Mouse (Mus musculus): Measurements from ENCODE around the gene Nudt22. TPM values are rescaled to one million over a fixed set of nuclear protein-coding genes. Genes with fewer than 3 reads are reported as not detected.
A peak's percentile ranks its signal among the peaks of the same experiment; 100 is the strongest.

The Nudt22 gene
- total RNA-seq (2017), result 8.5 and 9.9 TPM in 2 replicates

DNA sequence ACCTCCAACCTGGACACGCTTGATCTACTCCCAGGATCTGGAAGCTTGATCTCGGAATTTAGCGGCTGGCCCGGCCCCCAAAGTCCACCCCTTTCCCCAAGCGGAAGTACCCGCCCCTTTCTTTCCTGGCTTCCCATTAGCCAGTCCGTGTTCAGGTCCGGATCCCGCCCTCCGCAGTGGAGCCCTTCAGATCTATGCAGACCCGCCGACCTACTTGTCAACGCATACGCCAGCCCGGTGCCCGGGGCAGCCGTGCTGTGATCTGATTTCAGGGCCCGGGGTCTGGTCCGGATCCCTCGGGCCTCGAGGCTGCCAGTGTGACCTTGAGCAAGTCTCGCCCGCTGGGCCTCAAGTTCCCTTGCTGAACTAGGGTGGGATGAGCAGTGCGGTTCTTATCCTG lies at the start of gene Nudt22, which contains the start of gene Trpt1:
TSS of gene Nudt22 (minus strand) at position 112 of the 400 bp plus-strand sequence.
TSS of gene Trpt1 (plus strand) at position 126 of the 400 bp plus-strand sequence.
- peak; percentile 47 to 56; a peak in 3 of 4 replicates for ATAC-seq (replicated peaks in 1 of 2; ENCODE audit: insufficient read depth in 1 of 2, low FRiP score in 2 of 2, low TSS enrichment in 1 of 2, low read depth in 1 of 2, poor library complexity in 2 of 2, severe bottlenecking in 2 of 2)

DNA sequence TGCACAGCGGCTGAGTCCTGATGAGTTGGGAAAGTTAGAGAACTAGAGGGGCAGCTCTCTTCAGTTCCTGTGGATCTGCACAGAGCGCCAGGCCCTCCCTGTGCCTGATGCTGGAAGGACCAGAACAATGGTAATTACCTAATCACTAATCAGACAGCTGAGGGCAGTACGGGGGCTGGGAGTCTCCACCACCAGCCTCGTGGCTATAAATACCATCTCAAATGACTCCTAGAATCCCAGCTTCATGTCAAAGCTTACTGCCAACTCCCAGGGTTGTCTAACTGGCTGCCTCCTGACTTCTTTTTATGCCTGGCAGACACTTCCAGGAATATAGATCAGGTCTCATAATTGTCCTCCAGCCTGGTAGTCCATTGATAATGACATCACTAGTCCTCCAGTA lies 48.8 kb upstream of the Nudt22 start:
- ATAC-seq (replicated peaks in 1 of 2; ENCODE audit: insufficient read depth in 1 of 2, low FRiP score in 2 of 2, low TSS enrichment in 1 of 2, low read depth in 1 of 2, poor library complexity in 2 of 2, severe bottlenecking in 2 of 2), result no peak

DNA sequence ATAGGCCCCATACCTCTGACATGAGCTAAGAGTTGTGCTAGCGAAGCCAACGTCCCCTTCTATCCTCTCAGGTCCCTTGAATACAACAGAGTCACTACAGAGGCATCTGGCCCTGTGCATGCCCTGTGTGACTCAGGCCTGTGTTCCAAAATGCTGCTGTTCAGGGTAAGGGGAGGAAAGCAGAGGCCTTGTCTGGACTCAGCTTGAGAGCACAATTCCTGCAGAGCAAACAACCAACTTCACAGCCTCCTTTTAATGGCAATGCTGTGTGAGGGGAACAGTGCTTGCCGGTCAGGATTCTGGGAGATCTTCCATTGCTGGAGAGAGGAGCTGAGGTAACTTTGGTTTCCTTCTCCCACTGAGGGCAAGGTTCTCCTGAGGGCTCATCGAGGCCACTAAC lies 48.4 kb upstream of the Nudt22 start:
- ATAC-seq (replicated peaks in 1 of 2; ENCODE audit: insufficient read depth in 1 of 2, low FRiP score in 2 of 2, low TSS enrichment in 1 of 2, low read depth in 1 of 2, poor library complexity in 2 of 2, severe bottlenecking in 2 of 2), result no peak

DNA sequence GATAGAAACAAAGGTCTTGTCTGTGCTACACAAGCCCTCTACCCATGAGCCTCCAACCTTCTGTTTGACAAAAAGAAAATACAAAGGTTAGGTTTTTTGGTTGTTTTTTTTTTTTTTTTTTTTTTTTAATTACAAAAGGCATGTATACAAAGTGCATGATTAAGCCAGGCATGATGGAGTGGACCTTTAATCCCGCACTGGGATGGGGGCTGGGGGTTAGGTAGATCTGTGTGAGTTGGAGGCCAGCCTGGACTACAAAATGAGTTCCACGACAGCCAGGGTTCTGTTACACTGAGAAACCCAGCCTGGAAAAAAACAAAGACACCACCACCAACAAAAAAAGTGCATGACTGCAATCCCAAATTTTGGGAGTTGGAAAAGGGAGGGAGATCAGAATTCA lies 45.3 kb upstream of the Nudt22 start:
- ATAC-seq (replicated peaks in 1 of 2; ENCODE audit: insufficient read depth in 1 of 2, low FRiP score in 2 of 2, low TSS enrichment in 1 of 2, low read depth in 1 of 2, poor library complexity in 2 of 2, severe bottlenecking in 2 of 2), result no peak

DNA sequence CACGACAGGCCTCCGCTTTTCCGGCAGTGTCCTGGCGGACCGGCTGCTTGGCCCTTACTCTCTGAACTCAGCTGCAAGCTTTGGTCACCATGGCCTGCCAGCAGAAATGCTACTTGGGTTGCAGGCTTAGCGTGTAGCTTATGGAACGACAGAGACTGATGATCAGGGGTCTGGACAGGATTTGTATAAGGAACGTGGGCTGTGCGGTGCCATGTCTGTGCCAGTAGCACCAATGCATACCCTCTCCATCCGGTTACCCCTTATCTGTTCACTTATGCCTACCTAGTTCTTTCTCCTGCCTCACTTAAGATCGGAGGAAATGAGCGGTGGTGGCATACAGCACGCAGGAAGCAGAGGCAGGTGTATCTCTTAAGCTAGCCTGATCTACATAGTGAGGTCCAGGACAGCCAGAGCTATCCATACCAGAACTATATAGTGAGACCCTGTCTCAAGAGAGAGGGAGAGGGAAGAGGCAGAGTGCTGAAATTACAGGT lies 44.8 kb upstream of the Nudt22 start:
- ATAC-seq (replicated peaks in 1 of 2; ENCODE audit: insufficient read depth in 1 of 2, low FRiP score in 2 of 2, low TSS enrichment in 1 of 2, low read depth in 1 of 2, poor library complexity in 2 of 2, severe bottlenecking in 2 of 2), result peak in 1 of 2 experiments; percentile 1; a peak in 1 of 4 replicates

DNA sequence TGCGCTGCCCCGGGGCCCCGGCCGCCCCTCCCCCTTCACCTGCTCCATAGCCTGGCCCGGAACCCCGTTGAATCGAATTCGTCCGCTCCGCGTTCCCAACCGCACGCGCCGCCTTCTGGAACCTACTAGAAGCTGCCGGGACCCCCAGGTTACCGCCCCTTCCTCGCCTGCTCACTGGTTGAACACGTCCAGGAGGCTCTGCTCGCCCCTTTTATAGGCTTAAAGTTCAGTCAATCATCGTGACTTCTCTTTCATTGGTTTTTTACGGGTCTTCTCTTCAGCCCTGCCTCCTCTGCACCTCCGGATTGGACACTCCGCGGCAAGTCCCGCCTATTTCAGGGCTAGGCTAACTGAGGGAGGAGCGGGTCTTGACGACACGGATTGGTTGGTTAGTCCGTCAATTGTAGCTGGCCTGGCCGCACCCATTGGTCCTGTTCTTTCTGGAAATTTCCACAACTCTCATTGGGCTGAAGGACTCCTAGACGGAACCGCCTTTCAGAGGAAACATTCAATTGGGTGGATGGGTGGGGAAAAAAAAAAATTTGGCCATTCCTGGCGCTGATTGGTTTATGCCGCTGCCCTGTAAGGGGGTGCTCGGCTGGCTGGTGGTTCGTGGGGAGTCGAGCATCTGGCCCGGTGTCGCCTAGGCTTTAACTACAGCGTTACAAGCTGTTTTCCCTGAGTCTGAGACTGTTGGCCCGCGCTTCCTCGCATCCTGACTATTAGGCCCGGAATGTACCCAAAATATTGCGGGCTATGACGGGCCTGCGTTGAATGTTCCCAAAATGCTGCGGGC lies 44.1 kb upstream of the Nudt22 start, which contains the start of gene Stip1:
TSS of gene Stip1 (minus strand) at position 127 of the 796 bp plus-strand sequence.
- peak; percentile 98 for ATAC-seq (replicated peaks in 1 of 2; ENCODE audit: insufficient read depth in 1 of 2, low FRiP score in 2 of 2, low TSS enrichment in 1 of 2, low read depth in 1 of 2, poor library complexity in 2 of 2, severe bottlenecking in 2 of 2)

DNA sequence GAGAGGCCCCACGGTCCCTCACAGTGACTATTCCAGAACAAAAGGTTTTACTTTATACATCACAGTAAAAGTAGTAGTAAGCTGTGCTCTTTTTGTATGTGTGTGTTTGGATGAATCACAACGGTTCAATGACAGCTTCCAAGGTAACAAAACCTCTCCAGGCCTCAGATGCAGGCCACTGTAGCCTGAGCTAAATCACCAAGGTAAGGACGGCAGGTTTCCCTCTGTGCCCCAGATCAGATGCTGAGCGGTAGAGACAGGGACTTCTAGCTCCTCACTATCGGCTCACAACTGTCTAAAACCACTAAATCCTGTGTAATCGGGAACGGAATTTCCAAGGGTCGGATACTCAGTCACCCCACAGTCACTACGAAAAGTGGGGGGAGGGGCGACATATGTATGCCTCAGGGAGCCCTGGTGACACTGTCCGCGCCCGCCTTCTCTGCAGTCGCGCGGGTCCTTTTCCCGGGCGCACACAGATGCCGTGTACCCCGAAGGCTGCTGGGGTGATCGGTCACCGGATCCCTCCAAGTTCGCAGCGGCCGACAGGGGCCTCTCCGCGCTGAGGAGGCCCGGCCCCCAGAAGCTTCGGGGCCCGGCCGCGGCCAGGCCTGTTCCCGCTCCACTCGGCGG lies 43.3 kb upstream of the Nudt22 start:
- no peak for ATAC-seq (replicated peaks in 1 of 2; ENCODE audit: insufficient read depth in 1 of 2, low FRiP score in 2 of 2, low TSS enrichment in 1 of 2, low read depth in 1 of 2, poor library complexity in 2 of 2, severe bottlenecking in 2 of 2)

DNA sequence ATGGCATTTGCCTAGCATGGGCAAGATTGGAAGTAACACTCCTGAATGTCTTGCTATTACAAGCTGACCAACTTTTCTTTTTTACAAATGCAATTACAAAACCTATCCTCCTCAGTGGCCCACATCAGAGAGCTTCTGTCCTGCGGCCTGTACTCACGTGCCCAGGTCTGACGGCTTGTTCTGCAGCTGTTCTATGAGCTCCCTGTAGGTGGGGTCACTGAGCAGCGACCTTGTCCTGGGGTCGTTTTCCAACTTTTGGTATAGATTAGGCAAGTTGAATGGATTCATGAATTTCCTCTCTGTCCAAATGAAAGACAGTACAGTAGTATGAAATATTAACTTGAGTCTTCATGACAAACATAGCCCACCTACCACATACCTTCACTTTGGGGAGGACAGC lies 38.1 kb upstream of the Nudt22 start:
- ATAC-seq (replicated peaks in 1 of 2; ENCODE audit: insufficient read depth in 1 of 2, low FRiP score in 2 of 2, low TSS enrichment in 1 of 2, low read depth in 1 of 2, poor library complexity in 2 of 2, severe bottlenecking in 2 of 2), result no peak

DNA sequence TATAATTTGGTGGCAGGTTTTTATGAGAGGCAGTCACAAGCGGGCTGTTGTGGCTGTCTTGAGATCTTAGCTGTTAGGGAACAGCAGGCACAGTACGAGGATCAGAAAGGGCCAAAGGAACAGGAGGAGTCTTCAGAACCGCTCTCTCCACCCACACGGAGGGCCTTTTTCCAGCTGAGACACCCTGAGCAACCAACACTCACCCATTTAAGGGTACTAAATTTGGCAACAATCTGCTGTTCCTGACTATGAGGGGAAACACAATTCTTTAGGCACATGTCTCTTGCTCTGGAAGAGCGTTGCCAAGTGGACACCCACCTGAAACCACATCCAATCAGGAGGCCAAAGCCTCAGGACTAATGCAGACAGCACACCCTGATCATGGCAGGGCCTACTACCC lies 33.6 kb upstream of the Nudt22 start:
- no peak for ATAC-seq (replicated peaks in 1 of 2; ENCODE audit: insufficient read depth in 1 of 2, low FRiP score in 2 of 2, low TSS enrichment in 1 of 2, low read depth in 1 of 2, poor library complexity in 2 of 2, severe bottlenecking in 2 of 2)

DNA sequence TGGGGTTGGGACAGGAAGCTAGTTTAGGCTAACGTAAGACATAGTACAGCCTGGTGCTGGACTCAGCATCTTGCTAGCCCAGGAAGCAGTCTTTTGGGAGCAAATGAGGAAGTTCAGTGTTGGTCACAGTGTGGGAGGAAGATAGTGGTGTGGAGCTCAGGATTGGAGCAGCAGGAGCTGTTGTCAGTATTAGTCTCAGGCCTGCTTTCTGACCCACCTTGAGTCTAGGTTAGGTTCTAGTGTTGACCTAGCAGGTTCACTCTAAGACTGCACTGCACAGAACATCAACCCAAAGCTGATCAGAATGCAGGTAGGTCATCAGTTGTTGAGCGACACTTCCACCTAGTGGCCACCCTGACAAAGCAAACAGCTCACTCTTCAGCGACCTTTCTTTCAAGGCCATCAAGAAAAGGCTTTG lies 24.3 kb upstream of the Nudt22 start:
- peak; percentile 44 to 50 for ATAC-seq (replicated peaks in 1 of 2; ENCODE audit: insufficient read depth in 1 of 2, low FRiP score in 2 of 2, low TSS enrichment in 1 of 2, low read depth in 1 of 2, poor library complexity in 2 of 2, severe bottlenecking in 2 of 2)

DNA sequence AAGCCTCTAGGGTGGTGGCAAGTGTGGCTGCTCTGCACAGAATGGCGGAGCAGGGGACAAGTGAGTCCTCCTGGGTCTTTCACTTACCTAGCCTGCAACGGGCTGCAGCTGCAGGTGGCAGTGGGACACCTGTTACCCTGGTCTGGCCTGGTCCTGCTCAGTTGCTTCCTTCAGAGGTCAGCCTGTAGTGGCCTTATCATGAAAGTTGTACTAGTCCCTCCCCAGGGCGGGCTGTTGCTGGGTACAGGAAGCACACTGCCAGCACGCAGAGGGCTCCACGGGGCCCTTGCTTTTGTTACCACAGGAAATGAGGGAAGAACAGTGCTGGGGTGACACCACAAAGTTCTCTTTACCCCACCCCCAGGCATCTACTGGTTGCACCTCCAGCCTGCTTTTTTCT lies 23.3 kb upstream of the Nudt22 start, which contains the start of gene Fermt3:
TSS of gene Fermt3 (minus strand) at position 279 of the 400 bp plus-strand sequence.
- ATAC-seq (replicated peaks in 1 of 2; ENCODE audit: insufficient read depth in 1 of 2, low FRiP score in 2 of 2, low TSS enrichment in 1 of 2, low read depth in 1 of 2, poor library complexity in 2 of 2, severe bottlenecking in 2 of 2), result peak; percentile 80 to 83

DNA sequence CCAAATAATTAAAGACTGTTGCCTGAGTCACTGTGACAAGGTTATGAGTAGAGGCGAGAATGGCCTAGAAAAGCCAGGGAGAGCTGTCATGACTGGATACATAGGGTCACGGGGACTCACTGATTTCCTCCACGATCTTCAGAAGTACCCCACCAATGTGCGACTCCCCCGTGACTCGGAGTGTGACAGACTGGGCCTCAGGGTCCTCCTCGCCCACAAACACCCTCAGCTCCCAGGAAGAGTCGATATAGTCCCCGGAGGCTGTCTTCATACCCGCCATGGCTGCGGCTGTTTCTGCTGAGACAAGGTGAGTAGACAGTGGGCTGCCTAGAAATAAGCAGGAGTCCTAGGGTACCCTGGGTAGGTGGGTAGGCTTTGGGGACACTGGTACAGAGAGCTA lies 22.6 kb upstream of the Nudt22 start:
- ATAC-seq (replicated peaks in 1 of 2; ENCODE audit: insufficient read depth in 1 of 2, low FRiP score in 2 of 2, low TSS enrichment in 1 of 2, low read depth in 1 of 2, poor library complexity in 2 of 2, severe bottlenecking in 2 of 2), result peak in 1 of 2 experiments; percentile 18; a peak in 2 of 4 replicates

DNA sequence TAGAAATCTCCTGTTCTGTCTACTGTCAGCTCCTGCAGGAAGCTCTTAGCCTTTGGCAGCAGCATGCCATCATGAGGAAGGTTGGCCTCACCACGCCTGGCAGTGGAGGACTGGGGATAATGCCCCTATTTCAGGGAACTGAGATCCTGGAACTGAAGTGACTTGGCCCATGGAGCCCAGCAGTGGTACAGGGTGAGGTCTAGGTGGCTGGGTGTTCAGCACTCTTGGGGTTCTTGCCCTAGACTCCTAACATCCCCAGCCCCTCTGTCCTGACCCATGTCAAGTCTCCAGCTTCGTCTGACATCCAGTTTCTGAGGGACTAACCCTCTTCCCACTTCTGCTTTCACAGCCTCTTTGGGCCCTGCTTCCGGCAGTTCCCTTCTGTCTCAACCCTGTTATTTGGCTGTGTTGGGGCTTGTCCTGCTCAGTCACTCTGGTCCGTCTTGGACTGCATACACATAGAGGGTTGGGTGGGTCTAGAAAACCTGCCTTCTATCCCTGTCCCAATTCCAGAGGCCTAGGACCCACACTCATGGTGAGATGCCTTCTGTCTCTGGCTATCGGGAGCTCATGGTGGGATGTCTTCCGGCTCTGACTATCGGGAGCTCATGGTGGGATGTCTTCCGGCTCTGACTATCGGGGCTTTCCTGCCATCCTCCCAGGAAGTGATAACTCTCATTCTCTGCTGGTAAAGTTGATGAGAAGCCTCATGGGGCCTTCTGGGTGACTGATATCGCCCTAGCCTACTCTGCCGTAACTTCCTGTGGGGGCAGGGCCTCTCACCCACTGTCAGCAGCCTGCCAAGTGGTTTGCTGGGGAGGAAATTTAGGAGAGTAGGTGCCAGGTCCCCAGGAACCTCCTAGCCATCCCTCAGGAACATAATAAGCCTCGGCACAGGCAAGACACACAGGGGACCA lies 21.9 kb upstream of the Nudt22 start:
- peak; percentile 44 to 50 for ATAC-seq (replicated peaks in 1 of 2; ENCODE audit: insufficient read depth in 1 of 2, low FRiP score in 2 of 2, low TSS enrichment in 1 of 2, low read depth in 1 of 2, poor library complexity in 2 of 2, severe bottlenecking in 2 of 2)

DNA sequence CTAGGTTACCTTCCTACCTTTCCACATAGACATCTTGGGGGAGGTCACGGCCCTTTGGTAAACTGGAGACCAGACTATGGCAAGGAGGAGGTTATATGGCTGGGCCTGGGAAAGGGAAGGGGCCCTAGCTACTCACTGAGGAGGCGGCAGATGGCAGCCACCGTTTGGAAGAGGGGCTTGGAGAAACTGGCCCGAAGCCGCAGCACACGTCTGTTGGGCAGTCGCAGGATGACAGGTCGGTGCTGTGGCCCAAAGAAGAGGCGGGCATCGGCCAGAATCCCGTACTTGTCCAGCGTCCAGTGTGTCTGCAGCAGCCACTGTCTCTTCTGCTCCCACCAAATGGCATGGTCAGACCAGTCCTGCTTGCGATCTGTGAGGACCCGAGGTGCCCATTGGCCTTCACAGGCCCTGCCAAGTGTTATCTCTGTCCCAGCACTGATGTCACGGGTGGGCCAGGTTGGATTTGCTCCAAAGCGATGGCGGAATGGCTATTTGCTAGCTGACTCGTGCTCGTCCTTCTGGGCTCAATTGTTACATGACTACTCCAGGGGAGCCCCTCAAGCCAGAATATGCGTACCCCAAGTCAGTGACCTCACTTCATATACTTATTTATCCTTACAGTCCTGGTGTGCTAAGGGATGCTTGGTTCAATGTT lies 18.7 kb upstream of the Nudt22 start:
- ATAC-seq (replicated peaks in 1 of 2; ENCODE audit: insufficient read depth in 1 of 2, low FRiP score in 2 of 2, low TSS enrichment in 1 of 2, low read depth in 1 of 2, poor library complexity in 2 of 2, severe bottlenecking in 2 of 2), result no peak

DNA sequence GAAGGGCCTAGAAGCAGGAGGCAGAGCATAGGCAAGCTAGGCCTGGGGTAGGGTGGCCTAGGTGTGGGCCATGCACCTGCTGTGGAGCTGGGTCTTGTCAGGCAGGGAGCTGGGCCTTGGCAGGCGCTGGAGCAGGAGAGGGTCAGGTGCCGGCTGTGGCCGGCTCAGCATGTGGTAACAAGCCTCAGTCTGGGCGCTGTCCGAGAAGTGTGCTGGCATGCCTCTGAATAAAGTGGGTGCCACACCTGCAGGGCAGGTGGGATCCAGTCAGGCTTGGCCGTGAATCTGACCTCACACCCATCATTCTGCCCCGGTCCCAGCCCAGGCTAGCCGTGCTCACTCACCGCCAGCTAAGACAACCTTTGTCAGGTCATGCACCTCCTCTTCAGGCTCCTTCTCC lies 18.1 kb upstream of the Nudt22 start:
- no peak for ATAC-seq (replicated peaks in 1 of 2; ENCODE audit: insufficient read depth in 1 of 2, low FRiP score in 2 of 2, low TSS enrichment in 1 of 2, low read depth in 1 of 2, poor library complexity in 2 of 2, severe bottlenecking in 2 of 2)

DNA sequence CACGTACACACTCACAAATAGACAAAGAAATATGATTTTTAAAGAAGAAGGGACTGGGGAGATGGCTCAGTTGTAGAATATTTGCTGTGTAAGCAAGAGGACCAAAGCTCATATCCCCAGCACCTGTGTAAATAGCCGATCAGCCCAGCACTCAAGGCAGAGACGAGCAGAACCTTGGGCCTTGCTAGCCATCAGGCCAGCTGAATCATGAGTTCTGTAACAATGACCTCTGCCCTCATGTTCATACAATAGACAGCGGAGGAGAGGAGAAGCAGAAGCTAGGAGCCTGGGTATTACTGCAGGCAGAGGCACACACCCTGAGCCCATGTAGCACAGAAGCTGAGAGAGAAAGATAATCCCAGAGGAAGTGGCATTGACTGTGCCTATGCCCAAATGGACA lies 16.5 kb upstream of the Nudt22 start:
- no peak for ATAC-seq (replicated peaks in 1 of 2; ENCODE audit: insufficient read depth in 1 of 2, low FRiP score in 2 of 2, low TSS enrichment in 1 of 2, low read depth in 1 of 2, poor library complexity in 2 of 2, severe bottlenecking in 2 of 2)
